Mouse (Mus musculus) cerebellum, adult 18-20 months (tissue): ENCODE data around the gene Lsg1.

Experiments
- DNase-seq, 2 experiments: peaks; one replicate each; pipeline ENCODE4 v3.0.0; 2021

Gene Lsg1

GRCm38 (mm10) chr16:30549966-30550747 lies 37.2 kb downstream of the Lsg1 start:
- peak; percentile 64 to 84 for DNase-seq

GRCm38 (mm10) chr16:30549516-30549915 lies 37.9 kb downstream of the Lsg1 start:
- no peak for DNase-seq

GRCm38 (mm10) chr16:30548291-30548690 lies 39.1 kb downstream of the Lsg1 start:
- DNase-seq: no peak

GRCm38 (mm10) chr16:30544693-30545092 lies 42.7 kb downstream of the Lsg1 start:
- DNase-seq: no peak

- DNase-seq: no peak
These were observed 44.0 kb downstream of the Lsg1 start for GRCm38 (mm10) chr16:30543386-30543785.

GRCm38 (mm10) chr16:30542826-30543225 lies 44.6 kb downstream of the Lsg1 start:
- no peak for DNase-seq

GRCm38 (mm10) chr16:30540107-30541001 lies 47.0 kb downstream of the Lsg1 start:
- no peak for DNase-seq

GRCm38 (mm10) chr16:30539433-30539832 lies 48.0 kb downstream of the Lsg1 start:
- peak; percentile 25 to 42 for DNase-seq

- DNase-seq: no peak
These were observed 52.3 kb downstream of the Lsg1 start for GRCm38 (mm10) chr16:30535075-30535474.

- DNase-seq: no peak
These were observed 53.8 kb downstream of the Lsg1 start for GRCm38 (mm10) chr16:30533592-30533991.

- DNase-seq: no peak
These were observed 54.5 kb downstream of the Lsg1 start for GRCm38 (mm10) chr16:30532929-30533328.

- peak in 1 of 2 experiments; percentile 29 for DNase-seq
These were observed 55.5 kb downstream of the Lsg1 start for GRCm38 (mm10) chr16:30531761-30532406.

GRCm38 (mm10) chr16:30530815-30531214 lies 56.6 kb downstream of the Lsg1 start:
- peak in 1 of 2 experiments; percentile 32 for DNase-seq

- DNase-seq: no peak
These were observed 59.0 kb downstream of the Lsg1 start for GRCm38 (mm10) chr16:30528386-30528785.

- DNase-seq: no peak
These were observed 59.5 kb downstream of the Lsg1 start for GRCm38 (mm10) chr16:30527889-30528288.

GRCm38 (mm10) chr16:30525756-30526155 lies 61.6 kb downstream of the Lsg1 start:
- no peak for DNase-seq

- no peak for DNase-seq
These were observed 62.9 kb downstream of the Lsg1 start for GRCm38 (mm10) chr16:30524481-30524880.

- no peak for DNase-seq
These were observed 65.0 kb downstream of the Lsg1 start for GRCm38 (mm10) chr16:30522253-30522940.

- DNase-seq: no peak
These were observed 66.2 kb downstream of the Lsg1 start for GRCm38 (mm10) chr16:30521147-30521546.

GRCm38 (mm10) chr16:30520361-30520823 lies 67.0 kb downstream of the Lsg1 start:
- peak; percentile 66 to 80 for DNase-seq

GRCm38 (mm10) chr16:30518635-30519034 lies 68.8 kb downstream of the Lsg1 start:
- no peak for DNase-seq

GRCm38 (mm10) chr16:30517666-30518283 lies 69.6 kb downstream of the Lsg1 start:
- no peak for DNase-seq
